Mouse (Mus musculus) spleen, adult 2 months (tissue): ENCODE measurements at regions not wholly inside any gene's neighbourhood (a gene's known extent, or its start where the extent isn't known, plus 50 kb on each side); places are given as distances from the start of the nearest gene placed in this dataset.

Experiments used
- CTCF ChIP-seq: fragments of 200-500 bp; IDR thresholded peaks from 2 replicates; pipeline ENCODE4 v1.5.1; 2011; ENCODE audit warnings: mild to moderate bottlenecking, inconsistent platforms; ENCODE audit not compliant: insufficient read depth, insufficient read length, insufficient replicate concordance; ENCODE audit errors: extremely low read depth
- POLR2A ChIP-seq: fragments of 200-500 bp; IDR thresholded peaks from 2 replicates; pipeline ENCODE4 v1.6.1; 2011; ENCODE audit warnings: low read depth, low read length, inconsistent platforms

- TF ChIP-seq CTCF (no peak), POLR2A (no peak)
These were observed 1167.4 kb upstream of the 1700008P02Rik start for GRCm38 (mm10) chr3:7787665-7788064.
